10 mouse cellular contexts compared by ENCODE assay signal in genomic region chr19:55768889-55769288, GRCm38 (mm10). TPM values are rescaled to one million over a fixed set of nuclear protein-coding genes. Genes with fewer than 3 reads are reported as not detected.
DNase-seq lines count a peak whose midpoint lies in the region; ATAC-seq and TF ChIP-seq lines count a peak whose summit lies in the region.
"Had no signal": no experiment of that assay in that cellular context is flagged by ENCODE, and none has a peak within 500 bp of the region (broad histone marks: within the 10 kb centered on the region; RNA-seq: fewer than 3 reads in every experiment).

No protein-coding gene starts in this region.

- no peak overlapping the region for H3K4me3 ChIP-seq in heart, postnatal 0 days (ENCODE audit: low read depth, low read length)
- H3K4me3 ChIP-seq in embryonic facial prominence, embryonic 14.5 days (ENCODE audit: low read depth, low read length): no peak overlapping the region
- H3K4me3 ChIP-seq: liver, embryonic 15.5 days had no signal

- DNase-seq in heart, postnatal 0 days (ENCODE audit: low spot score): no peak
- DNase-seq in heart, postnatal 36 days: no peak
- peak; percentile 72 for DNase-seq in CD4-positive helper T cell, adult 2 months (ENCODE audit: low read depth, low spot score)
- DNase-seq in embryonic facial prominence, embryonic 14.5 days (ENCODE audit: low spot score): peak; percentile 50
- DNase-seq in naive thymus-derived CD4-positive, alpha-beta T cell, adult 2 months (ENCODE audit: low read depth): peak; percentile 57
- no peak for DNase-seq in left cerebral cortex, postnatal 4 days
- no peak for DNase-seq in thymus, postnatal 14 days
- no peak for DNase-seq in cerebellum, adult 11 months
- DNase-seq: gastrocnemius, postnatal 10 days had no signal

- H3K27ac ChIP-seq in heart, postnatal 0 days (ENCODE audit: low read depth): no peak overlapping the region
- peak overlapping the region; percentile 72; the same call in 1 of the 2 replicates for H3K27ac ChIP-seq in embryonic facial prominence, embryonic 14.5 days (replicated peaks; ENCODE audit: low read depth, low read length)
- H3K27ac ChIP-seq: liver, embryonic 15.5 days had no signal

- peaks cover 23% of the 10 kb centered on the region for H3K4me1 ChIP-seq in heart, postnatal 0 days (ENCODE audit: control insufficient read depth, insufficient read depth)
- H3K4me1 ChIP-seq in embryonic facial prominence, embryonic 14.5 days (ENCODE audit: control insufficient read depth, insufficient read depth, low read length): peaks cover 54% of the 10 kb centered on the region

- intact Hi-C loops in heart, postnatal 36 days (cut with DNase I): loop anchor here (2.0 kb wide), 1 partner anchor 24 kb away; no protein-coding TSS in a partner anchor
- intact Hi-C loops in left cerebral cortex, postnatal 4 days (cut with DNase I): no loop called here

- H3K9me3 ChIP-seq in heart, postnatal 0 days (replicated peaks; ENCODE audit: control insufficient read depth, low read length): no peaks in the 10 kb centered on the region
- H3K9me3 ChIP-seq in embryonic facial prominence, embryonic 14.5 days (ENCODE audit: control insufficient read depth, low read length): no peaks in the 10 kb centered on the region
- H3K9me3 ChIP-seq: liver, embryonic 15.5 days had no signal

- H3K4me2 ChIP-seq in heart, postnatal 0 days (ENCODE audit: low read depth, low read length): no peak overlapping the region
- H3K4me2 ChIP-seq in embryonic facial prominence, embryonic 14.5 days (ENCODE audit: low read depth, low read length): peak overlapping the region; percentile 26; the same call in 1 of the 2 replicates
- H3K4me2 ChIP-seq: liver, embryonic 15.5 days had no signal

- TF ChIP-seq CTCF in heart, postnatal 0 days (IDR thresholded peaks at IDR 0.05; ENCODE audit: low read depth): no peak

- WGBS in heart, postnatal 0 days: 50% methylated on average over 11 of the region's 11 CpGs
- WGBS in embryonic facial prominence, embryonic 14.5 days: 43% methylated on average over 11 of the region's 11 CpGs

- H3K36me3 ChIP-seq in heart, postnatal 0 days (replicated peaks; ENCODE audit: control insufficient read depth, insufficient read depth, low read length): no peaks in the 10 kb centered on the region
- H3K36me3 ChIP-seq in embryonic facial prominence, embryonic 14.5 days (ENCODE audit: control insufficient read depth, insufficient read depth, low read length): peaks cover 3% of the 10 kb centered on the region; the same call in 1 of the 2 replicates
- H3K36me3 ChIP-seq: liver, embryonic 15.5 days had no signal

- no peaks in the 10 kb centered on the region for H3K27me3 ChIP-seq in heart, postnatal 0 days (ENCODE audit: control insufficient read depth, insufficient read depth, low read length)
- no peaks in the 10 kb centered on the region for H3K27me3 ChIP-seq in embryonic facial prominence, embryonic 14.5 days (replicated peaks; ENCODE audit: control insufficient read depth, insufficient read depth, low read length)

- ATAC-seq in heart, postnatal 0 days (ENCODE audit: insufficient read depth, low read depth): peak; percentile 17; the same call in 1 of the 2 replicates
- no peak for ATAC-seq in embryonic facial prominence, embryonic 14.5 days (ENCODE audit: low read depth)

- no peak overlapping the region for H3K9ac ChIP-seq in heart, postnatal 0 days (replicated peaks; ENCODE audit: low read depth, low read length)
- H3K9ac ChIP-seq in embryonic facial prominence, embryonic 14.5 days (ENCODE audit: low read depth, low read length): no peak overlapping the region
- H3K9ac ChIP-seq: liver, embryonic 15.5 days had no signal

- TF ChIP-seq EP300 in heart, postnatal 0 days (IDR thresholded peaks at IDR 0.05; ENCODE audit: low read depth): no peak

RNA-seq across cellular contexts. Expression of gene Tcf7l2, which starts 27.3 kb away (rescaled TPM):
- 2.9 and 3.0 TPM in 2 replicates for total RNA-seq in heart, postnatal 0 days (2014; rRNA removed; ENCODE audit: low replicate concordance)
- polyA plus RNA-seq in heart, postnatal 0 days (2015; fragmentation: Nextera tagmentation; extraction: Ambion mirVana): 38.6 and 42.5 TPM in 2 replicates
- 10 to 100 TPM; 11.9 to 17.9 TPM for total RNA-seq in heart, postnatal 36 days (2021)
- 106 and 124 TPM in 2 replicates for polyA plus RNA-seq in embryonic facial prominence, embryonic 14.5 days (2014; fragmentation: Nextera tagmentation; extraction: Ambion mirVana)
- total RNA-seq in left cerebral cortex, postnatal 4 days (2021): 10 to 100 TPM in 1 of 2 experiments, 1 to 10 TPM in 1; 9.6 to 11.9 TPM

Comparison
In these comparisons a context has a peak if more than half of its experiments do, and no peak if none do; other contexts are left out.
1. DNase-seq: peak in CD4-positive helper T cell, adult 2 months (single experiment), embryonic facial prominence, embryonic 14.5 days (single experiment) and naive thymus-derived CD4-positive, alpha-beta T cell, adult 2 months (single experiment); none in heart, postnatal 0 days (single experiment), heart, postnatal 36 days (0 of 2), left cerebral cortex, postnatal 4 days (single experiment), thymus, postnatal 14 days (single experiment) and cerebellum, adult 11 months (single experiment).